ENCODE assay signal across 17 mouse cellular contexts in the genomic region with DNA sequence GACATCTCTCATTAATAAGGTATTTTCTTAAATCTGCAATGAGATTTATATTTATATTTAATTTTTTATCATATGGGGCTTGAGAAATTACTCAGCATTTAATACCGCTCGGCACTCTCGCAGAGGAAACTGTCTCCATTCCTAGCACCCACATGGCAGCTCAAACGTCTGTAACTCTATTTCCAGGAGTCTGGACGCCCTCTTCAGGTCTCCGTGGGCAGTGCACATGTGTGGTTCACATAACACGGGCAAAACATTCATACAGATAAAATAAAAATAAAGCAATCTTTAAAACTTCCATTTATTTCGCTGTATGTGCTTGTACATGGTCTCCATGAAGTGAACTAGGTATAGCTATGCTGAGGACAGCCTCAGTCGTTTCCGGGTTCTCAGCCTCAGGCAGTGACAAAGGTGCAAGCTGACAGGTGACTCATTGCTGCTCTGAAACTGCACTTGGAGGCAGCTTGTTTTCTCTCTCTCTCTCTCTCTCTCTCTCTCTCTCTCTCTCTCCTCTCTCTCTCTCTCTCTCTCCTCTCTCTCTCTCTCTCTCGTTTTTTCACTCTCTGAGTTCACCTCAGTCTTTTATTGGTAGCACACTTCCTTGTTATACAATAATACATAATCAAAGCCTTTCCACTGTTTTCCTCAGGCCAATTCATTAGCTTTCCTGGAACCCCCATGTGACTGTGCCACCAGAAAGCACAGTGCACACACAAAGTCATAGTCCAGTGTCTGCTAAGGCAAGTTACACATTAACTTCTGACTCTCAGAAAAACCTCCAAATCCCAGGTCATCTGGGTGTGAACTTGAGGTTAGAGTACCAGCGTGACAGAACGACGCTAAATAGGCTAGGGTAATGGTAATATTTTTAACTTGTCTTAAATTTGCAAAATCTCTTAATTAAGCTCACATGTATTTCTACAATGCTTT. TPM values are rescaled to one million over a fixed set of nuclear protein-coding genes. Genes with fewer than 3 reads are reported as not detected.
DNase-seq lines count a peak whose midpoint lies in the region; ATAC-seq and TF ChIP-seq lines count a peak whose summit lies in the region.
"Had no signal": no experiment of that assay in that cellular context is flagged by ENCODE, and none has a peak within 500 bp of the region (broad histone marks: within the 10 kb centered on the region; RNA-seq: fewer than 3 reads in every experiment).

No protein-coding gene starts in this region.

- no peak overlapping the region for H3K4me2 ChIP-seq in liver, embryonic 13.5 days
- H3K4me2 ChIP-seq in midbrain, embryonic 13.5 days (replicated peaks), result no peak overlapping the region
- H3K4me2 ChIP-seq: forebrain, embryonic 13.5 days; heart, embryonic 12.5 days; lung, embryonic 14.5 days had no signal

- peaks cover 9% of the 10 kb centered on the region for H3K4me1 ChIP-seq in liver, adult 2 months (ENCODE audit: control insufficient read depth, insufficient read depth, low read length)
- no peaks in the 10 kb centered on the region for H3K4me1 ChIP-seq in liver, embryonic 13.5 days (replicated peaks)
- no peaks in the 10 kb centered on the region for H3K4me1 ChIP-seq in midbrain, embryonic 13.5 days (replicated peaks)
- H3K4me1 ChIP-seq: forebrain, embryonic 13.5 days; heart, embryonic 12.5 days had no signal

- DNase-seq in liver, adult 2 months (ENCODE audit: extremely low read depth, low read depth, low spot score), result peak; percentile 99
- no peak for DNase-seq in liver
- peak; percentile 91 for DNase-seq in kidney, adult 9 months
- DNase-seq in liver, embryonic 13.5 days, result no peak
- no peak for DNase-seq in thymus, postnatal 0 days (ENCODE audit: low spot score)
- no peak for DNase-seq in right cerebral cortex, postnatal 14 days
- DNase-seq in left cerebral cortex, postnatal 36 days (ENCODE audit: low spot score in 2 of 2), result no peak
- DNase-seq: adrenal gland, adult 2 months; cerebellum, postnatal 36 days; gastrocnemius, adult 2 months; right cerebral cortex, postnatal 25 days had no signal

- 50% methylated on average over 14 of the region's 14 CpGs for WGBS in liver, adult 2 months
- WGBS in liver, embryonic 13.5 days (ENCODE audit: insufficient replicate concordance), result 80% methylated on average over 14 of the region's 14 CpGs
- 87% methylated on average over 14 of the region's 14 CpGs for WGBS in midbrain, embryonic 13.5 days

- H3K27me3 ChIP-seq in liver, adult 2 months (ENCODE audit: control insufficient read depth, insufficient read depth, low read length), result no peaks in the 10 kb centered on the region
- H3K27me3 ChIP-seq in liver, embryonic 13.5 days, result no peaks in the 10 kb centered on the region
- H3K27me3 ChIP-seq in midbrain, embryonic 13.5 days, result no peaks in the 10 kb centered on the region
- H3K27me3 ChIP-seq: forebrain, embryonic 13.5 days; heart, embryonic 12.5 days had no signal

- H3K4me3 ChIP-seq in liver, adult 2 months (ENCODE audit: insufficient read depth, low read depth, low read length), result no peak overlapping the region
- no peak overlapping the region for H3K4me3 ChIP-seq in liver, embryonic 13.5 days (replicated peaks)
- no peak overlapping the region for H3K4me3 ChIP-seq in midbrain, embryonic 13.5 days (replicated peaks)
- H3K4me3 ChIP-seq: forebrain, embryonic 13.5 days; gastrocnemius, adult 2 months; heart, embryonic 12.5 days; hindbrain, embryonic 10.5 days had no signal

- no peak overlapping the region for H3K9ac ChIP-seq in liver, adult 2 months (ENCODE audit: low read depth, low read length)
- no peak overlapping the region for H3K9ac ChIP-seq in liver, embryonic 13.5 days
- H3K9ac ChIP-seq in midbrain, embryonic 13.5 days (replicated peaks), result no peak overlapping the region
- H3K9ac ChIP-seq: forebrain, embryonic 13.5 days; heart, embryonic 12.5 days; lung, embryonic 14.5 days had no signal

- intact Hi-C loops in left cerebral cortex, postnatal 36 days (cut with DNase I), result no loop called here

- peaks cover 3% of the 10 kb centered on the region; the same call in 1 of the 2 replicates for H3K36me3 ChIP-seq in liver, adult 2 months (ENCODE audit: control insufficient read depth, insufficient read depth, low read length)
- H3K36me3 ChIP-seq in liver, embryonic 13.5 days, result peaks cover 67% of the 10 kb centered on the region
- peaks cover 50% of the 10 kb centered on the region for H3K36me3 ChIP-seq in midbrain, embryonic 13.5 days

- H3K27ac ChIP-seq in liver, adult 2 months (replicated peaks; ENCODE audit: insufficient read depth, low read depth, low read length), result peak overlapping the region; percentile 55
- peak overlapping the region; percentile 72 for H3K27ac ChIP-seq in liver, embryonic 13.5 days
- H3K27ac ChIP-seq in midbrain, embryonic 13.5 days, result no peak overlapping the region
- H3K27ac ChIP-seq: forebrain, embryonic 13.5 days; gastrocnemius, adult 2 months; hindbrain, embryonic 10.5 days had no signal

- H3K9me3 ChIP-seq in liver, embryonic 13.5 days (replicated peaks), result no peaks in the 10 kb centered on the region
- H3K9me3 ChIP-seq in midbrain, embryonic 13.5 days, result no peaks in the 10 kb centered on the region
- H3K9me3 ChIP-seq: forebrain, embryonic 13.5 days; heart, embryonic 12.5 days; hindbrain, embryonic 10.5 days had no signal

- TF ChIP-seq CTCF in liver, adult 2 months (IDR thresholded peaks at IDR 0.05; ENCODE audit: low read depth, low read length), result peak; percentile 57

- no peaks in the 10 kb centered on the region for H3K79me2 ChIP-seq in liver, adult 2 months (ENCODE audit: control insufficient read depth, insufficient read depth, low read length)

- ATAC-seq in liver, embryonic 13.5 days (ENCODE audit: low read depth), result peak; percentile 73
- no peak for ATAC-seq in midbrain, embryonic 13.5 days
- ATAC-seq: forebrain, embryonic 13.5 days had no signal

- no peak for TF ChIP-seq POLR2A in liver, adult 2 months (IDR thresholded peaks at IDR 0.05; ENCODE audit: extremely low read depth, insufficient read depth, low read length)

RNA-seq across cellular contexts. Expression of a gene that starts 31.9 kb away (rescaled TPM):
- 4.2 TPM in 2 replicates for total RNA-seq in liver, adult 2 months (2014; rRNA removed)
- polyA plus RNA-seq in liver, adult 2 months (2012; rRNA removed), result 4.1 and 5.2 TPM in 2 replicates
- polyA plus RNA-seq in liver, embryonic 13.5 days (2015; fragmentation: Nextera tagmentation; extraction: Ambion mirVana), result 33.6 and 41.1 TPM in 2 replicates
- 4.1 and 5.1 TPM in 2 replicates for polyA plus RNA-seq in thymus, postnatal 0 days (2015; fragmentation: Nextera tagmentation; extraction: Ambion mirVana)
- 37.7 and 41.2 TPM in 2 replicates for polyA plus RNA-seq in midbrain, embryonic 13.5 days (2015; fragmentation: Nextera tagmentation; extraction: Ambion mirVana)
- total RNA-seq in left cerebral cortex, postnatal 36 days (2021), result 10 to 100 TPM; 14.1 to 14.5 TPM

RNA-seq across cellular contexts. Expression of a gene that starts 31.9 kb away (rescaled TPM):
- total RNA-seq in liver, adult 2 months (2014; rRNA removed), result 64.8 and 75.0 TPM in 2 replicates
- 8.2 and 9.3 TPM in 2 replicates for polyA plus RNA-seq in liver, adult 2 months (2012; rRNA removed)
- 351 and 380 TPM in 2 replicates for polyA plus RNA-seq in liver, embryonic 13.5 days (2015; fragmentation: Nextera tagmentation; extraction: Ambion mirVana)
- polyA plus RNA-seq in thymus, postnatal 0 days (2015; fragmentation: Nextera tagmentation; extraction: Ambion mirVana), result 116 and 119 TPM in 2 replicates
- 137 and 163 TPM in 2 replicates for polyA plus RNA-seq in midbrain, embryonic 13.5 days (2015; fragmentation: Nextera tagmentation; extraction: Ambion mirVana)
- total RNA-seq in left cerebral cortex, postnatal 36 days (2021), result 10 to 100 TPM; 47.4 to 51.6 TPM

RNA-seq across cellular contexts. Expression of a gene that starts 59.2 kb away (rescaled TPM):
- not detected in 2 replicates for total RNA-seq in liver, adult 2 months (2014; rRNA removed)
- polyA plus RNA-seq in liver, adult 2 months (2012; rRNA removed), result not detected in 2 replicates
- 0.09 TPM in 1 of 2 replicates, not detected in the other for polyA plus RNA-seq in liver, embryonic 13.5 days (2015; fragmentation: Nextera tagmentation; extraction: Ambion mirVana)
- polyA plus RNA-seq in thymus, postnatal 0 days (2015; fragmentation: Nextera tagmentation; extraction: Ambion mirVana), result 0.17 TPM in 1 of 2 replicates, not detected in the other
- polyA plus RNA-seq in midbrain, embryonic 13.5 days (2015; fragmentation: Nextera tagmentation; extraction: Ambion mirVana), result 0.27 TPM in 1 of 2 replicates, not detected in the other
- 1 to 10 TPM; 1.8 to 3.1 TPM for total RNA-seq in left cerebral cortex, postnatal 36 days (2021)
- total RNA-seq: megakaryocyte progenitor cell, adult 5-6 weeks had no signal
- polyA plus RNA-seq: heart, embryonic 12.5 days had no signal

Comparison
In these comparisons a context has a peak if more than half of its experiments do, and no peak if none do; other contexts are left out.
1. DNase-seq: peak in liver, adult 2 months (single experiment) and kidney, adult 9 months (single experiment); none in liver (single experiment), liver, embryonic 13.5 days (single experiment), thymus, postnatal 0 days (single experiment), right cerebral cortex, postnatal 14 days (single experiment) and left cerebral cortex, postnatal 36 days (0 of 2).
2. RNA of a gene that starts 31.9 kb away (polyA plus RNA-seq): 351 to 380 TPM in liver, embryonic 13.5 days, 137 to 163 TPM in midbrain, embryonic 13.5 days and 116 to 119 TPM in thymus, postnatal 0 days; 8.2 to 9.3 TPM in liver, adult 2 months; every median in the first group is over 10 times any median in the second.